Mouse (Mus musculus) midbrain, embryonic 11.5 days (tissue): ENCODE results near the gene Eef1akmt3. TPM values are rescaled to one million over a fixed set of nuclear protein-coding genes. Genes with fewer than 3 reads are reported as not detected.

Source experiments
- ATAC-seq: fragments of 200-750 bp; cut with Nextera tagmentation; 2 replicates; pipeline ENCODE4 v1.8.0; 2017; ENCODE audit warnings: moderate TSS enrichment, moderate library complexity; ENCODE audit not compliant: low FRiP score
- DNase-seq: peaks from one replicate; pipeline ENCODE4 v3.0.0; 2015; ENCODE audit warnings: low spot score; ENCODE audit errors: missing footprints
- H3K27ac ChIP-seq: fragments of 300-500 bp; sonication (generic); 2 replicates; pipeline ENCODE4 v1.5.1; 2014; ENCODE audit warnings: low read depth, low read length
- H3K27me3 ChIP-seq: fragments of 300-500 bp; sonication (generic); 2 replicates; pipeline ENCODE4 v1.6.1; 2014; ENCODE audit warnings: mild to moderate bottlenecking, low read length, moderate library complexity, mixed read lengths; ENCODE audit not compliant: control insufficient read depth, insufficient read depth
- H3K36me3 ChIP-seq: fragments of 300-500 bp; sonication (generic); 2 replicates; pipeline ENCODE4 v1.6.1; 2014; ENCODE audit warnings: mild to moderate bottlenecking, low read length, moderate library complexity, mixed read lengths; ENCODE audit not compliant: control insufficient read depth, insufficient read depth
- H3K4me1 ChIP-seq: fragments of 300-500 bp; sonication (generic); 2 replicates; pipeline ENCODE4 v1.6.1; 2014; ENCODE audit warnings: low read length; ENCODE audit not compliant: control insufficient read depth, insufficient read depth
- H3K4me2 ChIP-seq: fragments of 300-500 bp; sonication (generic); 2 replicates; pipeline ENCODE4 v1.6.1; 2014; ENCODE audit warnings: mild to moderate bottlenecking, moderate library complexity
- H3K4me3 ChIP-seq: fragments of 300-500 bp; sonication (generic); 2 replicates; pipeline ENCODE4 v1.5.1; 2014; ENCODE audit warnings: low read depth, low read length
- H3K9ac ChIP-seq: fragments of 300-500 bp; sonication (generic); 2 replicates; pipeline ENCODE4 v1.6.1; 2014; ENCODE audit warnings: low read length
- H3K9me3 ChIP-seq: fragments of 300-500 bp; sonication (generic); 2 replicates; pipeline ENCODE4 v1.6.1; 2016; ENCODE audit warnings: low read length; ENCODE audit not compliant: control insufficient read depth
- WGBS: fragments of 180-500 bp; shearing (Covaris S2); extraction: QIAGEN DNeasy Blood & Tissue Kit; methylation state at CpG from one replicate; pipeline ENCODE4 v1.1.7; 2014; 5-methylcytosine and 5-hydroxymethylcytosine counted together
- polyA plus RNA-seq: library from polyadenylated mRNA; unstranded; fragments of >200 nt; fragmentation: Nextera tagmentation; extraction: Ambion mirVana; gene quantifications from 2 replicates; pipeline ENCODE4 v1.2.1, GENCODE M21; 2014

The Eef1akmt3 gene
- polyA plus RNA-seq, 1 experiment from 2014 or later = 0.11 TPM

GRCm38 (mm10) chr10:127033301-127033741 lies 8.0 kb downstream of the Eef1akmt3 start:
- 81% methylated on average over 8 of the region's 8 CpGs for WGBS

GRCm38 (mm10) chr10:127030336-127031296 lies 10.7 kb downstream of the Eef1akmt3 start, which contains the start of gene Tsfm:
Tsfm (minus strand) TSS chr10:127030840.
- Histone ChIP-seq H3K4me2 (peak within 1 kb of the TSS; percentile 69), H3K9me3 (no peaks in the 10 kb centered on the region), H3K4me1 (peaks cover 4% of the 10 kb centered on the region; the same call in 1 of the 2 replicates), H3K27ac (peak within 1 kb of the TSS; percentile 65), H3K36me3 (peaks cover 16% of the 10 kb centered on the region), H3K27me3 (no peaks in the 10 kb centered on the region), H3K4me3 (peak within 1 kb of the TSS; percentile 88), H3K9ac (peak within 1 kb of the TSS; percentile 96)
- DNase-seq = peak; percentile 99
- ATAC-seq = peak; percentile 91
- 6% methylated on average over 56 of the region's 56 CpGs for WGBS

More at GRCm38 (mm10) chr10:127033301-127033741, 8.0 kb downstream of the Eef1akmt3 start:
- Histone ChIP-seq H3K4me2 (no peak overlapping the region), H3K27me3 (no peaks in the 10 kb centered on the region), H3K27ac (no peak overlapping the region), H3K9ac (no peak overlapping the region), H3K4me3 (no peak overlapping the region), H3K4me1 (peaks cover 4% of the 10 kb centered on the region; the same call in 1 of the 2 replicates), H3K9me3 (no peaks in the 10 kb centered on the region), H3K36me3 (peaks cover 2% of the 10 kb centered on the region)
- ATAC-seq (no peak), DNase-seq (peak; percentile 57)

- no peaks in the 10 kb centered on the region; the same call in none of the 2 replicates for H3K36me3 ChIP-seq
- 81% methylated on average over 16 of the region's 16 CpGs for WGBS
- no peak overlapping the region for H3K4me2 ChIP-seq
- no peak overlapping the region for H3K27ac ChIP-seq
- H3K4me1 ChIP-seq = no peaks in the 10 kb centered on the region
- H3K9ac ChIP-seq = no peak overlapping the region
- no peak for ATAC-seq
- H3K9me3 ChIP-seq = no peaks in the 10 kb centered on the region
- no peak overlapping the region for H3K4me3 ChIP-seq
- DNase-seq = peak; percentile 41
- no peaks in the 10 kb centered on the region for H3K27me3 ChIP-seq
Measured at GRCm38 (mm10) chr10:127018422-127018821, 22.9 kb downstream of the Eef1akmt3 start.

- H3K4me2 ChIP-seq = no peak overlapping the region
- no peaks in the 10 kb centered on the region for H3K9me3 ChIP-seq
- no peak overlapping the region for H3K4me3 ChIP-seq
- DNase-seq (peak; percentile 81), ATAC-seq (no peak)
- WGBS = 20% methylated on average over 2 of the region's 2 CpGs
- H3K27me3 ChIP-seq = no peaks in the 10 kb centered on the region
- H3K9ac ChIP-seq = no peak overlapping the region
- H3K4me1 ChIP-seq = no peaks in the 10 kb centered on the region
- H3K27ac ChIP-seq = no peak overlapping the region
- no peaks in the 10 kb centered on the region; the same call in 1 of the 2 replicates for H3K36me3 ChIP-seq
Measured at GRCm38 (mm10) chr10:127017071-127017470, 24.2 kb downstream of the Eef1akmt3 start.

GRCm38 (mm10) chr10:127016488-127016887 lies 24.8 kb downstream of the Eef1akmt3 start:
- DNase-seq = peak; percentile 76
- WGBS = 59% methylated on average over 5 of the region's 5 CpGs
- no peaks in the 10 kb centered on the region for H3K4me1 ChIP-seq
- no peak overlapping the region for H3K9ac ChIP-seq
- H3K36me3 ChIP-seq = no peaks in the 10 kb centered on the region
- H3K9me3 ChIP-seq = no peaks in the 10 kb centered on the region
- H3K4me2 ChIP-seq = no peak overlapping the region
- no peak overlapping the region for H3K27ac ChIP-seq
- H3K27me3 ChIP-seq = no peaks in the 10 kb centered on the region
- no peak for ATAC-seq
- H3K4me3 ChIP-seq = no peak overlapping the region

GRCm38 (mm10) chr10:127003806-127004205 lies 37.5 kb downstream of the Eef1akmt3 start:
- Histone ChIP-seq H3K4me1 (no peaks in the 10 kb centered on the region), H3K9ac (no peak overlapping the region), H3K9me3 (no peaks in the 10 kb centered on the region), H3K27me3 (no peaks in the 10 kb centered on the region), H3K27ac (no peak overlapping the region), H3K36me3 (peaks cover 5% of the 10 kb centered on the region; the same call in 1 of the 2 replicates), H3K4me2 (no peak overlapping the region), H3K4me3 (no peak overlapping the region)
- 69% methylated on average over 7 of the region's 7 CpGs for WGBS
- ATAC-seq (no peak), DNase-seq (no peak)

- WGBS = 87% methylated on average over 8 of the region's 8 CpGs
- Histone ChIP-seq H3K4me2 (no peak overlapping the region), H3K9ac (no peak overlapping the region), H3K4me1 (no peaks in the 10 kb centered on the region), H3K9me3 (no peaks in the 10 kb centered on the region), H3K27me3 (no peaks in the 10 kb centered on the region), H3K4me3 (no peak overlapping the region), H3K36me3 (peaks cover 5% of the 10 kb centered on the region; the same call in 1 of the 2 replicates), H3K27ac (no peak overlapping the region)
- DNase-seq = no peak
- ATAC-seq = no peak
Measured at GRCm38 (mm10) chr10:127003334-127003733, 38.0 kb downstream of the Eef1akmt3 start.

- Histone ChIP-seq H3K4me2 (no peak overlapping the region), H3K27ac (no peak overlapping the region), H3K4me1 (no peaks in the 10 kb centered on the region), H3K36me3 (peaks cover 5% of the 10 kb centered on the region; the same call in 1 of the 2 replicates), H3K4me3 (no peak overlapping the region), H3K9me3 (no peaks in the 10 kb centered on the region), H3K27me3 (no peaks in the 10 kb centered on the region), H3K9ac (no peak overlapping the region)
- ATAC-seq (no peak), DNase-seq (no peak)
- WGBS = 92% methylated on average over 5 of the region's 5 CpGs
Measured at GRCm38 (mm10) chr10:127002765-127003164, 38.5 kb downstream of the Eef1akmt3 start.

- DNase-seq = no peak
- H3K36me3 ChIP-seq = peaks cover 8% of the 10 kb centered on the region
Measured at GRCm38 (mm10) chr10:127002056-127002455, 39.3 kb downstream of the Eef1akmt3 start.

More at GRCm38 (mm10) chr10:127002056-127002455, 39.3 kb downstream of the Eef1akmt3 start:
- 86% methylated on average over 1 of the region's 1 CpGs for WGBS
- no peak for ATAC-seq
- Histone ChIP-seq H3K27ac (no peak overlapping the region), H3K9me3 (no peaks in the 10 kb centered on the region), H3K9ac (no peak overlapping the region), H3K4me3 (no peak overlapping the region), H3K4me2 (no peak overlapping the region), H3K27me3 (no peaks in the 10 kb centered on the region), H3K4me1 (no peaks in the 10 kb centered on the region)
